Mouse (Mus musculus) erythroblast, embryonic 14.5 days (primary cell): Measurements from ENCODE around the gene Gm6793. TPM values are rescaled to one million over a fixed set of nuclear protein-coding genes. Genes with fewer than 3 reads are reported as not detected.

Experiments
- H3K27me3 ChIP-seq: 2 replicates; pipeline ENCODE4 v1.6.1; 2012; ENCODE audit warnings: inconsistent platforms; ENCODE audit not compliant: control insufficient read depth
- H3K36me3 ChIP-seq: 2 replicates; pipeline ENCODE4 v1.6.1; 2012; ENCODE audit warnings: mild to moderate bottlenecking, inconsistent platforms; ENCODE audit not compliant: control insufficient read depth
- H3K4me1 ChIP-seq: 2 replicates; pipeline ENCODE4 v1.6.1; 2012; ENCODE audit warnings: inconsistent platforms; ENCODE audit not compliant: control insufficient read depth
- H3K4me3 ChIP-seq: replicated peaks from 2 replicates; pipeline ENCODE3; 2012; ENCODE audit warnings: moderate library complexity, mild to moderate bottlenecking, inconsistent platforms
- H3K9me3 ChIP-seq: 2 replicates; pipeline ENCODE4 v1.6.1; 2012; ENCODE audit warnings: low read length, inconsistent platforms, mixed read lengths; ENCODE audit not compliant: control insufficient read depth
- GATA1 ChIP-seq: IDR thresholded peaks from 2 replicates; pipeline ENCODE4 v1.6.1; 2012; ENCODE audit warnings: low read length, inconsistent platforms, mixed read lengths
- TAL1 ChIP-seq: IDR thresholded peaks from 3 replicates; pipeline ENCODE4 v1.6.1; 2012; ENCODE audit warnings: low read length, inconsistent platforms, mixed read lengths
- polyA plus RNA-seq: library from polyadenylated mRNA; stranded (reverse); fragments of >175 nt; gene quantifications from 2 replicates; pipeline ENCODE4 v1.2.3, GENCODE M21; 2012

The Gm6793 gene
- polyA plus RNA-seq = 0.12 TPM in 1 of 2 replicates, not detected in the other

- Histone ChIP-seq H3K9me3 (no peaks in the 10 kb centered on the region), H3K27me3 (no peaks in the 10 kb centered on the region), H3K4me3 (no peak within 1 kb of the TSS), H3K4me1 (peaks cover 29% of the 10 kb centered on the region), H3K36me3 (peaks cover 42% of the 10 kb centered on the region)
- TF ChIP-seq GATA1 = no peak
These were observed at the start of gene Gm6793 for GRCm38 (mm10) chr8:112014936-112015335. Gene Gm6793 (minus strand): TSS chr8:112015036.

GRCm38 (mm10) chr8:112061372-112061771, 46.5 kb upstream of the Gm6793 start:
- Histone ChIP-seq H3K4me3 (no peak overlapping the region), H3K9me3 (no peaks in the 10 kb centered on the region), H3K36me3 (no peaks in the 10 kb centered on the region), H3K27me3 (no peaks in the 10 kb centered on the region), H3K4me1 (no peaks in the 10 kb centered on the region)
- TF ChIP-seq GATA1 = no peak
- TF ChIP-seq TAL1 = no peak

- no peak for TF ChIP-seq GATA1
- TF ChIP-seq TAL1 = no peak
- Histone ChIP-seq H3K36me3 (no peaks in the 10 kb centered on the region), H3K4me1 (no peaks in the 10 kb centered on the region), H3K9me3 (no peaks in the 10 kb centered on the region), H3K4me3 (no peak overlapping the region), H3K27me3 (no peaks in the 10 kb centered on the region)
These were observed 39.6 kb upstream of the Gm6793 start for GRCm38 (mm10) chr8:112054456-112054855.

- Histone ChIP-seq H3K36me3 (no peaks in the 10 kb centered on the region), H3K4me3 (no peak overlapping the region), H3K9me3 (0 out of 2 replicates have a peak, but pooled peaks cover 2% of the 10 kb centered on the region), H3K4me1 (no peaks in the 10 kb centered on the region), H3K27me3 (no peaks in the 10 kb centered on the region)
- no peak for TF ChIP-seq TAL1
- TF ChIP-seq GATA1 = no peak
These were observed 36.7 kb upstream of the Gm6793 start for GRCm38 (mm10) chr8:112051537-112051936.

GRCm38 (mm10) chr8:112049984-112050383, 35.1 kb upstream of the Gm6793 start:
- Histone ChIP-seq H3K36me3 (no peaks in the 10 kb centered on the region), H3K27me3 (no peaks in the 10 kb centered on the region), H3K9me3 (0 out of 2 replicates have a peak, but pooled peaks cover 2% of the 10 kb centered on the region), H3K4me3 (no peak overlapping the region), H3K4me1 (no peaks in the 10 kb centered on the region)
- TF ChIP-seq GATA1 (no peak), TAL1 (no peak)

GRCm38 (mm10) chr8:112048293-112048692, 33.5 kb upstream of the Gm6793 start:
- Histone ChIP-seq H3K27me3 (no peaks in the 10 kb centered on the region), H3K4me1 (no peaks in the 10 kb centered on the region)
- TF ChIP-seq TAL1 = no peak
- TF ChIP-seq GATA1 = no peak

GRCm38 (mm10) chr8:112045896-112046295, 31.1 kb upstream of the Gm6793 start:
- no peak for TF ChIP-seq GATA1
- TF ChIP-seq TAL1 = no peak
- H3K4me3 ChIP-seq = no peak overlapping the region

More at GRCm38 (mm10) chr8:112048293-112048692, 33.5 kb upstream of the Gm6793 start:
- Histone ChIP-seq H3K36me3 (no peaks in the 10 kb centered on the region), H3K9me3 (0 out of 2 replicates have a peak, but pooled peaks cover 2% of the 10 kb centered on the region), H3K4me3 (no peak overlapping the region)

GRCm38 (mm10) chr8:112045182-112045581, 30.3 kb upstream of the Gm6793 start:
- Histone ChIP-seq H3K4me3 (no peak overlapping the region), H3K4me1 (no peaks in the 10 kb centered on the region), H3K36me3 (no peaks in the 10 kb centered on the region), H3K27me3 (no peaks in the 10 kb centered on the region), H3K9me3 (0 out of 2 replicates have a peak, but pooled peaks cover 2% of the 10 kb centered on the region)
- TF ChIP-seq GATA1 = no peak
- no peak for TF ChIP-seq TAL1

More at GRCm38 (mm10) chr8:112045896-112046295, 31.1 kb upstream of the Gm6793 start:
- Histone ChIP-seq H3K36me3 (no peaks in the 10 kb centered on the region), H3K9me3 (0 out of 2 replicates have a peak, but pooled peaks cover 2% of the 10 kb centered on the region), H3K4me1 (no peaks in the 10 kb centered on the region), H3K27me3 (no peaks in the 10 kb centered on the region)

GRCm38 (mm10) chr8:112037521-112037920, 22.7 kb upstream of the Gm6793 start:
- Histone ChIP-seq H3K4me3 (no peak overlapping the region), H3K9me3 (no peaks in the 10 kb centered on the region), H3K27me3 (no peaks in the 10 kb centered on the region), H3K36me3 (no peaks in the 10 kb centered on the region), H3K4me1 (no peaks in the 10 kb centered on the region)
- TF ChIP-seq GATA1 = no peak

- Histone ChIP-seq H3K9me3 (no peaks in the 10 kb centered on the region), H3K4me3 (no peak overlapping the region), H3K36me3 (no peaks in the 10 kb centered on the region), H3K4me1 (no peaks in the 10 kb centered on the region), H3K27me3 (no peaks in the 10 kb centered on the region)
- TF ChIP-seq TAL1 (no peak), GATA1 (no peak)
These were observed 19.8 kb upstream of the Gm6793 start for GRCm38 (mm10) chr8:112034603-112035002.
